In the genomic region with DNA sequence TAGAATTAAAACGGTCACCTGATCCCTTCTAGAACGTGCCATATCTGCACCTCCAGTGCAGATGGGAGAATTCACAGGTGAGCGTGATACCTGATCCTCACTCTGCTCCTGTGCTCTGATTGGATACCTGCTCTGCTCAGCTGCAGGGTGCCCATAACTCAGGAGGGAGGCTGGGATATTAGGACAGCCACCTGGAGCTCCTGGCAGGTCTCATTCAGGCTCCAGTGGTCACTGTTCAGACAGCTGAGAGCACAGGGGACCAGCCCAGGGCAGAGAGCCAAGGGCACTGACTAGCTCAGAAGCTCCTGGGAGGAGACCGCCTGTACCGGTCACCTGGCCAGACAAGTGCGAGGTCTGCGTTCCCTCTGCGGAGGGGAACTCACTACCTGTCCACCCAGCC, we compare ENCODE assay signal across 15 mouse cellular contexts.
DNase-seq lines count a peak whose midpoint lies in the region; ATAC-seq and TF ChIP-seq lines count a peak whose summit lies in the region.
"Had no signal": no experiment of that assay in that cellular context is flagged by ENCODE, and none has a peak within 500 bp of the region (broad histone marks: within the 10 kb centered on the region; RNA-seq: fewer than 3 reads in every experiment).

No protein-coding gene starts in this region.

- H3K4me2 ChIP-seq in forebrain, embryonic 14.5 days (ENCODE audit: low read length) = no peak overlapping the region
- H3K4me2 ChIP-seq in forebrain, embryonic 11.5 days (ENCODE audit: low read depth, low read length, severe bottlenecking) = no peak overlapping the region
- H3K4me2 ChIP-seq in stomach, embryonic 14.5 days (replicated peaks; ENCODE audit: low read depth, low read length) = no peak overlapping the region
- H3K4me2 ChIP-seq in stomach, postnatal 0 days (replicated peaks; ENCODE audit: low read depth) = no peak overlapping the region
- no peak overlapping the region for H3K4me2 ChIP-seq in kidney, embryonic 16.5 days (replicated peaks; ENCODE audit: low read depth, low read length)
- H3K4me2 ChIP-seq: liver, embryonic 12.5 days; midbrain, embryonic 12.5 days; neural tube, embryonic 12.5 days had no signal

- H3K27ac ChIP-seq in forebrain, embryonic 14.5 days (ENCODE audit: low read depth, low read length) = peak overlapping the region; percentile 56; the same call in 1 of the 2 replicates
- H3K27ac ChIP-seq in forebrain, embryonic 11.5 days (ENCODE audit: low read depth, low read length) = no peak overlapping the region
- no peak overlapping the region for H3K27ac ChIP-seq in stomach, embryonic 14.5 days (ENCODE audit: low read length)
- H3K27ac ChIP-seq in stomach, postnatal 0 days (replicated peaks) = no peak overlapping the region
- no peak overlapping the region for H3K27ac ChIP-seq in kidney, embryonic 16.5 days (ENCODE audit: low read length)
- H3K27ac ChIP-seq: liver, embryonic 12.5 days; midbrain, embryonic 12.5 days; neural tube, embryonic 12.5 days had no signal

- peak; percentile 69 for ATAC-seq in forebrain, embryonic 14.5 days
- ATAC-seq in forebrain, embryonic 11.5 days (replicated peaks; ENCODE audit: low FRiP score) = no peak
- ATAC-seq in stomach, embryonic 14.5 days (ENCODE audit: insufficient number of reproducible peaks, insufficient read depth, low FRiP score, low read depth) = peak; percentile 69; the same call in 1 of the 2 replicates
- ATAC-seq in stomach, postnatal 0 days (ENCODE audit: low FRiP score, low TSS enrichment) = no peak
- ATAC-seq in kidney, embryonic 16.5 days (ENCODE audit: low FRiP score, low TSS enrichment) = peak; percentile 71
- ATAC-seq: liver, embryonic 12.5 days had no signal

- 55% methylated on average over 8 of the region's 8 CpGs for WGBS in forebrain, embryonic 14.5 days
- WGBS in forebrain, embryonic 11.5 days = 68% methylated on average over 8 of the region's 8 CpGs
- 60% methylated on average over 8 of the region's 8 CpGs for WGBS in stomach, embryonic 14.5 days
- WGBS in stomach, postnatal 0 days = 45% methylated on average over 8 of the region's 8 CpGs
- WGBS in kidney, embryonic 16.5 days = 59% methylated on average over 8 of the region's 8 CpGs

- DNase-seq in forebrain, embryonic 14.5 days (ENCODE audit: low spot score) = peak; percentile 30
- no peak for DNase-seq in forebrain, embryonic 11.5 days (ENCODE audit: low spot score)
- DNase-seq in stomach, postnatal 0 days (ENCODE audit: low spot score) = no peak
- no peak for DNase-seq in adrenal gland, postnatal 10 days
- DNase-seq in Muller cell, postnatal 12 days (ENCODE audit: inconsistent ontology term) = no peak
- DNase-seq: adrenal gland, postnatal 25 days; gastrocnemius, postnatal 14 days; heart, postnatal 14 days; retina, postnatal 1 day had no signal

- no peaks in the 10 kb centered on the region for H3K27me3 ChIP-seq in forebrain, embryonic 14.5 days (replicated peaks; ENCODE audit: control insufficient read depth, insufficient read depth, low read length)
- H3K27me3 ChIP-seq in forebrain, embryonic 11.5 days (ENCODE audit: control insufficient read depth, insufficient read depth, low read length) = no peaks in the 10 kb centered on the region
- H3K27me3 ChIP-seq in stomach, embryonic 14.5 days (ENCODE audit: control insufficient read depth, insufficient read depth, low read length) = no peaks in the 10 kb centered on the region
- H3K27me3 ChIP-seq in stomach, postnatal 0 days (ENCODE audit: control insufficient read depth, insufficient read depth, low read length) = no peaks in the 10 kb centered on the region
- H3K27me3 ChIP-seq in kidney, embryonic 16.5 days (ENCODE audit: insufficient read depth, low read length) = 0 out of 2 replicates have a peak, but pooled peaks cover 3% of the 10 kb centered on the region
- H3K27me3 ChIP-seq: neural tube, embryonic 12.5 days had no signal

- peaks cover 5% of the 10 kb centered on the region; the same call in 1 of the 2 replicates for H3K4me1 ChIP-seq in forebrain, embryonic 14.5 days (ENCODE audit: control insufficient read depth, insufficient read depth, low read length)
- H3K4me1 ChIP-seq in forebrain, embryonic 11.5 days (replicated peaks; ENCODE audit: control insufficient read depth, insufficient read depth, low read length) = no peaks in the 10 kb centered on the region
- no peaks in the 10 kb centered on the region for H3K4me1 ChIP-seq in stomach, embryonic 14.5 days (ENCODE audit: control insufficient read depth, insufficient read depth, low read length)
- no peaks in the 10 kb centered on the region for H3K4me1 ChIP-seq in stomach, postnatal 0 days (replicated peaks; ENCODE audit: control insufficient read depth, insufficient read depth)
- peaks cover 16% of the 10 kb centered on the region for H3K4me1 ChIP-seq in kidney, embryonic 16.5 days (ENCODE audit: insufficient read depth, low read length)
- H3K4me1 ChIP-seq: liver, embryonic 12.5 days; midbrain, embryonic 12.5 days had no signal

- no peaks in the 10 kb centered on the region for H3K9me3 ChIP-seq in forebrain, embryonic 14.5 days (replicated peaks; ENCODE audit: control insufficient read depth, low read length)
- no peaks in the 10 kb centered on the region for H3K9me3 ChIP-seq in forebrain, embryonic 11.5 days (ENCODE audit: control insufficient read depth, low read length)
- H3K9me3 ChIP-seq in stomach, embryonic 14.5 days (ENCODE audit: control insufficient read depth, low read depth, low read length) = no peaks in the 10 kb centered on the region
- no peaks in the 10 kb centered on the region for H3K9me3 ChIP-seq in stomach, postnatal 0 days (ENCODE audit: control insufficient read depth, low read length)
- no peaks in the 10 kb centered on the region for H3K9me3 ChIP-seq in kidney, embryonic 16.5 days (ENCODE audit: low read length)
- H3K9me3 ChIP-seq: G1E; liver, embryonic 12.5 days; midbrain, embryonic 12.5 days; neural tube, embryonic 12.5 days had no signal

- no peak for TF ChIP-seq CTCF in stomach, postnatal 0 days (IDR thresholded peaks at IDR 0.05; ENCODE audit: low read depth)

- no peak overlapping the region for H3K4me3 ChIP-seq in forebrain, embryonic 14.5 days (ENCODE audit: low read depth, low read length)
- H3K4me3 ChIP-seq in forebrain, embryonic 11.5 days (ENCODE audit: low read depth, low read length) = no peak overlapping the region
- H3K4me3 ChIP-seq in stomach, embryonic 14.5 days (ENCODE audit: low read depth, low read length) = no peak overlapping the region
- no peak overlapping the region for H3K4me3 ChIP-seq in stomach, postnatal 0 days (ENCODE audit: low read depth, low read length)
- H3K4me3 ChIP-seq in kidney, embryonic 16.5 days (ENCODE audit: low read length) = no peak overlapping the region
- H3K4me3 ChIP-seq: liver, embryonic 12.5 days; midbrain, embryonic 12.5 days; neural tube, embryonic 12.5 days had no signal

- TF ChIP-seq EP300 in stomach, postnatal 0 days (optimal IDR thresholded peaks at IDR 0.05) = no peak

- H3K9ac ChIP-seq in forebrain, embryonic 14.5 days (ENCODE audit: low read length) = no peak overlapping the region
- no peak overlapping the region for H3K9ac ChIP-seq in forebrain, embryonic 11.5 days (ENCODE audit: low read length)
- H3K9ac ChIP-seq in stomach, embryonic 14.5 days (replicated peaks; ENCODE audit: low read depth, low read length) = no peak overlapping the region
- no peak overlapping the region for H3K9ac ChIP-seq in stomach, postnatal 0 days (ENCODE audit: low read length)
- no peak overlapping the region for H3K9ac ChIP-seq in kidney, embryonic 16.5 days (replicated peaks; ENCODE audit: low read length)
- H3K9ac ChIP-seq: liver, embryonic 12.5 days; midbrain, embryonic 12.5 days; neural tube, embryonic 12.5 days had no signal

- no peaks in the 10 kb centered on the region for H3K36me3 ChIP-seq in forebrain, embryonic 14.5 days (ENCODE audit: control insufficient read depth, insufficient read depth, low read length)
- H3K36me3 ChIP-seq in forebrain, embryonic 11.5 days (ENCODE audit: control insufficient read depth, insufficient read depth, low read length) = no peaks in the 10 kb centered on the region
- H3K36me3 ChIP-seq in stomach, embryonic 14.5 days (ENCODE audit: control insufficient read depth, insufficient read depth, low read length) = no peaks in the 10 kb centered on the region
- H3K36me3 ChIP-seq in stomach, postnatal 0 days (ENCODE audit: control insufficient read depth, insufficient read depth, low read length) = no peaks in the 10 kb centered on the region
- H3K36me3 ChIP-seq in kidney, embryonic 16.5 days (ENCODE audit: insufficient read depth, low read length) = no peaks in the 10 kb centered on the region
- H3K36me3 ChIP-seq: G1E; liver, embryonic 12.5 days; midbrain, embryonic 12.5 days; neural tube, embryonic 12.5 days had no signal

Comparison
In these comparisons a context has a peak if more than half of its experiments do, and no peak if none do; other contexts are left out.
1. ATAC-seq: peak in forebrain, embryonic 14.5 days (single experiment), stomach, embryonic 14.5 days (single experiment) and kidney, embryonic 16.5 days (single experiment); none in forebrain, embryonic 11.5 days (single experiment) and stomach, postnatal 0 days (single experiment).